Comparison of ENCODE assay signal across 25 mouse cellular contexts in the genomic region with DNA sequence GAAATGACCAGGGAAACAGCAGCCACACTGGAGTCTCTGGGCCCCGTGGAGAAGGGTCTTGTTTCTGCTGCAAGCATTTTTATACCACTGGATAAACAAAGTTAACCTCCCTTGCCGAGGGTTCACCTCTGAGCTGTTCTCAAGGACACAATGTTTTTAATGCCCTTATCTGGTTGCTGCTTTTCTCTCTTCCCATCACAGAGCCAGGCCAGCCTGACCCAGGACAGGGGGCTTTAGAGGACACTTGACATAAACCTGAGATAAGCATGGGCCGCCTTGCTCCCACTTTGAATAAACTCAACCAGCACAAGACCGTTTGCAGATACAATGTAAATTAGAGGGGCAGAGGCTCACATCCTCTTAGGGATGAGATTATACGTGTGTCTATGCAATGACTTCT.
DNase-seq lines count a peak whose midpoint lies in the region; ATAC-seq lines count a peak whose summit lies in the region.
"Had no signal": no experiment of that assay in that cellular context is flagged by ENCODE, and none has a peak within 500 bp of the region (broad histone marks: within the 10 kb centered on the region; RNA-seq: fewer than 3 reads in every experiment).

No protein-coding gene starts in this region.

- H3K9me3 ChIP-seq in heart, embryonic 16.5 days (replicated peaks; ENCODE audit: control insufficient read depth, low read length), result no peaks in the 10 kb centered on the region
- H3K9me3 ChIP-seq in heart, embryonic 12.5 days (replicated peaks), result no peaks in the 10 kb centered on the region
- H3K9me3 ChIP-seq in midbrain, embryonic 11.5 days (ENCODE audit: control insufficient read depth, low read length), result no peaks in the 10 kb centered on the region
- no peaks in the 10 kb centered on the region for H3K9me3 ChIP-seq in midbrain, embryonic 14.5 days (ENCODE audit: control insufficient read depth, low read length)
- H3K9me3 ChIP-seq: embryonic facial prominence, embryonic 10.5 days; embryonic facial prominence, embryonic 12.5 days; forebrain, embryonic 13.5 days; G1E had no signal

- no peak overlapping the region for H3K9ac ChIP-seq in heart, embryonic 16.5 days (ENCODE audit: low read length)
- no peak overlapping the region for H3K9ac ChIP-seq in heart, embryonic 12.5 days
- H3K9ac ChIP-seq in midbrain, embryonic 11.5 days (ENCODE audit: low read length), result no peak overlapping the region
- no peak overlapping the region for H3K9ac ChIP-seq in midbrain, embryonic 14.5 days (replicated peaks; ENCODE audit: low read length)
- H3K9ac ChIP-seq: embryonic facial prominence, embryonic 12.5 days; forebrain, embryonic 13.5 days had no signal

- no peak overlapping the region for H3K4me2 ChIP-seq in heart, embryonic 16.5 days (ENCODE audit: low read depth, low read length)
- no peak overlapping the region for H3K4me2 ChIP-seq in heart, embryonic 12.5 days
- H3K4me2 ChIP-seq in midbrain, embryonic 11.5 days, result no peak overlapping the region
- H3K4me2 ChIP-seq in midbrain, embryonic 14.5 days (ENCODE audit: low read length), result no peak overlapping the region
- H3K4me2 ChIP-seq: embryonic facial prominence, embryonic 12.5 days; forebrain, embryonic 13.5 days had no signal

- 25% methylated on average over 5 of the region's 5 CpGs for WGBS in heart, embryonic 16.5 days
- WGBS in heart, embryonic 12.5 days, result 25% methylated on average over 5 of the region's 5 CpGs
- WGBS in midbrain, embryonic 11.5 days, result 83% methylated on average over 5 of the region's 5 CpGs
- WGBS in midbrain, embryonic 14.5 days, result 85% methylated on average over 5 of the region's 5 CpGs

- DNase-seq in heart, adult 11 months, result peak; percentile 23
- DNase-seq in heart, adult 9 months (ENCODE audit: low spot score in 2 of 2), result no peak
- DNase-seq in midbrain, embryonic 11.5 days (ENCODE audit: low spot score, missing footprints), result peak; percentile 64
- no peak for DNase-seq in midbrain, embryonic 14.5 days
- peak; percentile 76 for DNase-seq in ovary, postnatal 36 days (ENCODE audit: low spot score)
- no peak for DNase-seq in ovary, postnatal 10 days (ENCODE audit: low spot score)
- DNase-seq: adrenal gland, adult 8-10 months; adrenal gland, postnatal 14 days; adrenal gland, postnatal 36 days; B cell, adult 2 months; cerebellum, adult 11-12 months; cerebellum, adult 2 months; cerebellum, adult 9-10 months; cerebellum, postnatal 10 days; cerebellum, postnatal 25 days had no signal

- H3K36me3 ChIP-seq in heart, embryonic 16.5 days (ENCODE audit: control insufficient read depth, insufficient read depth), result no peaks in the 10 kb centered on the region
- no peaks in the 10 kb centered on the region for H3K36me3 ChIP-seq in heart, embryonic 12.5 days
- H3K36me3 ChIP-seq in midbrain, embryonic 11.5 days (ENCODE audit: control insufficient read depth, insufficient read depth, low read length), result no peaks in the 10 kb centered on the region
- no peaks in the 10 kb centered on the region for H3K36me3 ChIP-seq in midbrain, embryonic 14.5 days (ENCODE audit: control insufficient read depth, insufficient read depth, low read length)
- H3K36me3 ChIP-seq: embryonic facial prominence, embryonic 10.5 days; embryonic facial prominence, embryonic 12.5 days; G1E had no signal

- H3K4me3 ChIP-seq in heart, embryonic 16.5 days (ENCODE audit: low read length), result no peak overlapping the region
- H3K4me3 ChIP-seq in heart, embryonic 12.5 days, result no peak overlapping the region
- H3K4me3 ChIP-seq in midbrain, embryonic 11.5 days (ENCODE audit: low read depth, low read length), result no peak overlapping the region
- no peak overlapping the region for H3K4me3 ChIP-seq in midbrain, embryonic 14.5 days (replicated peaks; ENCODE audit: low read depth, low read length)
- H3K4me3 ChIP-seq: embryonic facial prominence, embryonic 10.5 days; embryonic facial prominence, embryonic 12.5 days; forebrain, embryonic 13.5 days had no signal

- no peak overlapping the region for H3K27ac ChIP-seq in heart, embryonic 16.5 days (ENCODE audit: low read length)
- H3K27ac ChIP-seq in heart, embryonic 12.5 days (ENCODE audit: poor library complexity, severe bottlenecking), result no peak overlapping the region
- no peak overlapping the region for H3K27ac ChIP-seq in midbrain, embryonic 11.5 days (ENCODE audit: low read depth, low read length)
- no peak overlapping the region for H3K27ac ChIP-seq in midbrain, embryonic 14.5 days (replicated peaks; ENCODE audit: low read depth, low read length)
- H3K27ac ChIP-seq: embryonic facial prominence, embryonic 10.5 days; embryonic facial prominence, embryonic 12.5 days; forebrain, embryonic 13.5 days had no signal

- 0 out of 2 replicates have a peak, but pooled peaks cover 3% of the 10 kb centered on the region for H3K4me1 ChIP-seq in heart, embryonic 16.5 days (ENCODE audit: control insufficient read depth, insufficient read depth, low read length)
- peaks cover 11% of the 10 kb centered on the region for H3K4me1 ChIP-seq in heart, embryonic 12.5 days (replicated peaks)
- no peaks in the 10 kb centered on the region for H3K4me1 ChIP-seq in midbrain, embryonic 11.5 days (ENCODE audit: control insufficient read depth, insufficient read depth, low read length)
- no peaks in the 10 kb centered on the region for H3K4me1 ChIP-seq in midbrain, embryonic 14.5 days (ENCODE audit: control insufficient read depth, insufficient read depth, low read length)
- H3K4me1 ChIP-seq: embryonic facial prominence, embryonic 10.5 days; embryonic facial prominence, embryonic 12.5 days; forebrain, embryonic 13.5 days had no signal

- ATAC-seq in heart, embryonic 16.5 days (replicated peaks; ENCODE audit: extremely low read depth, insufficient read depth, low FRiP score), result 0 out of 2 replicates have a peak, but pooled peaks have one; percentile 18
- ATAC-seq in heart, embryonic 12.5 days (ENCODE audit: insufficient number of reproducible peaks, low FRiP score), result no peak
- ATAC-seq in midbrain, embryonic 11.5 days (ENCODE audit: low FRiP score), result no peak
- no peak for ATAC-seq in midbrain, embryonic 14.5 days (ENCODE audit: low FRiP score, low TSS enrichment)
- ATAC-seq: activated CD4-positive, CD25-positive, alpha-beta regulatory T cell, adult 4 months; CD4-positive, CD25-positive, alpha-beta regulatory T cell, adult 4 months; forebrain, embryonic 13.5 days; Patski had no signal

- H3K27me3 ChIP-seq in heart, embryonic 16.5 days (ENCODE audit: control insufficient read depth, insufficient read depth, low read length), result no peaks in the 10 kb centered on the region
- H3K27me3 ChIP-seq in heart, embryonic 12.5 days (replicated peaks), result no peaks in the 10 kb centered on the region
- H3K27me3 ChIP-seq in midbrain, embryonic 11.5 days (ENCODE audit: control insufficient read depth, insufficient read depth, low read length), result no peaks in the 10 kb centered on the region
- no peaks in the 10 kb centered on the region for H3K27me3 ChIP-seq in midbrain, embryonic 14.5 days (ENCODE audit: control insufficient read depth, insufficient read depth, low read length)
- H3K27me3 ChIP-seq: CH12.LX; embryonic facial prominence, embryonic 12.5 days; forebrain, embryonic 13.5 days; Patski had no signal

Comparison
In these comparisons a context has a peak if more than half of its experiments do, and no peak if none do; other contexts are left out.
1. DNase-seq: peak in heart, adult 11 months (single experiment), midbrain, embryonic 11.5 days (single experiment) and ovary, postnatal 36 days (single experiment); none in heart, adult 9 months (0 of 2), midbrain, embryonic 14.5 days (single experiment) and ovary, postnatal 10 days (single experiment).